Mouse (Mus musculus): Measurements from ENCODE around the gene Lrrc31. TPM values are rescaled to one million over a fixed set of nuclear protein-coding genes. Genes with fewer than 3 reads are reported as not detected.
"Not testable (repeated sequence)": the region's sequence is repeated elsewhere in the genome, so short reads cannot be mapped to it uniquely, and the experiment has no call there.

Gene Lrrc31
- polyA plus RNA-seq (2016; fragmentation: Nextera tagmentation; extraction: Ambion mirVana) = not detected in 2 replicates

DNA sequence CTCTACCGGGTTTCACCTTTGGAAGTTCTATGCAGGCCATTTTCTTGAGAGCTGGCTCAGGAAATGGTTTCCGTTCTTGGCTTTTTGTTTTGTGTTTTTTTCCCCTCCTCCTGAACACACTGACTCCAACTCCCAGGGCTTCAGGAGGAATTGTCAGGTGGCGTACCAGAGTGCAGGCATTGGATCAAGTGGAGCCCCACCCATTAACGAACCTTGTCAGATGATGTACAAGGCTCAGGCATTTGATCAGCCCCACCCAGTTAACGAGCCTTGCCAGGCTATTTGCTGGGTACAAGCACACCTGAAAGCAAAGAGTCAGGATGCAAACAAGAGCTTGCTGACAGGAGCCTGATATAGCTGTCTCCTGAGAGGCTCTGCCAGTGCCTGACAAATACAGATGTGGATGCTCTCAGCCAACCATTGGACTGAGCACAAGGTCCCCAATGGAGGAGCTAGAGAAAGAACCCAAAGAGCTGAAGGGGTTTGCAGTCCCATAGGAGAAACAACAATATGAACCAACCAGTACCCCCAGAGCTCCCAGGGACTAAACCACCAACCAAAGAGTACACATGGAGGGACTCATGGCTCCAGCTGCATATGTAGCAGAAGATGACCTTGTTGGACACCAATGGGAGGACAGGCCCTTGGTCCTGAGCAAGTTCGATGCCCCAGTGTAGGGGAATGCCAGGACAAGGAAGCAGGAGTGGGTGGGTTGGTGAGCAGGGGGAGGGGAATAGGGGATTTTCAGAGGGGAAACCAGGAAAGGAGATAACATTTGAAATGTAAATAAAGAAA is at the start of gene Lrrc31:
Lrrc31 (minus strand) TSS at position 133 of the 795 bp plus-strand sequence.
- not testable (repeated sequence) for H3K27ac ChIP-seq; H3K4me3 ChIP-seq; H3K27me3 ChIP-seq (ENCODE audit: poor library complexity, severe bottlenecking); H3K9me3 ChIP-seq; H3K4me1 ChIP-seq; DNase-seq (ENCODE audit: extremely low spot score, low spot score); H3K36me3 ChIP-seq (replicated peaks)
- WGBS = 87% methylated on average over 6 of the region's 6 CpGs

DNA sequence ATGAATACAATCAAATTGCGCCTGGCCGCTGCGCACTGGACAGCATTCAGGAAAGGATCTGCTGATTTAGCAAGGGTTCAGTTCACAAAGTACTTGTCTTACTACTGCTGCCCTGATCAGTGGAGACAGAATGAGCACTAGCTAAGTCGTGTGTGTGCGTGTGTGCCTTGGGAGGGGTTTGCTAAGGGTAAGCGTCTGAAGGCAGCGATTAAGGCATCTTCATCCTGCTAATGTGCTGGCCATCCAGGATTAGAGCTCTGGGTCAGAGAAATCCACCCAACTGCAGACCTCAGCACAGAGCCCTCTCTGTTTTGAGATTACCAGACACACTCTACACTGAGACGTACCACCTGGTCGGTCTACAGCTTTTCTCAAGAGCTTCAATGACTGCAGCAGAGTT is 48.7 kb upstream of the Lrrc31 start:
- WGBS = 92% methylated on average over 9 of the region's 9 CpGs

DNA sequence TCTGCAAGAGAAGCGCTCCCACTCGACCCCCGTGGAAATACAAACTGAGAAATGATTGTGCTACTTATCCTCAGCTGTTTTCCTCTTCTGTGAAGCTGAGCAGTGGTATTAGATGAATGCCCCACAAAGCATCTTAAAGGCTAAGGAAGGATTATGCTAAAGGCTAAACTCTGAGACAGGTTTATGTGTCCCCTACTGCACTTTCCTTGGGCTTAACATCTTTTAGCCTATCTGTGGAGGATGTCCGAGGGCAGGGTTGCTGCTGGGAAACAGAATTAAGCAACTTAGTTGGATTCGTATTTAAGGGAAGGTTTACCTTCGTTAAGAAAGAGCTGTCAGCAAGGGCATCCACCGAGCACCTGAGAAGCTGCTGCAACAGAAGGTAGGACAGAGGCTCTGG is 46.4 kb upstream of the Lrrc31 start, which contains the start of gene Samd7:
Samd7 (plus strand) TSS at position 288 of the 400 bp plus-strand sequence.
- no peak for DNase-seq (ENCODE audit: extremely low spot score, low spot score)
- Histone ChIP-seq H3K4me1 (no peaks in the 10 kb centered on the region), H3K27me3 (ENCODE audit: poor library complexity, severe bottlenecking) (no peaks in the 10 kb centered on the region), H3K9me3 (peaks cover 7% of the 10 kb centered on the region; the same call in 1 of the 2 replicates), H3K36me3 (replicated peaks) (no peaks in the 10 kb centered on the region), H3K27ac (no peak within 1 kb of the TSS), H3K4me3 (no peak within 1 kb of the TSS)
- WGBS = 77% methylated on average over 7 of the region's 7 CpGs

More for the DNA sequence above, 48.7 kb upstream of the Lrrc31 start:
- Histone ChIP-seq H3K4me1 (no peaks in the 10 kb centered on the region), H3K27ac (no peak overlapping the region), H3K36me3 (replicated peaks) (no peaks in the 10 kb centered on the region), H3K4me3 (no peak overlapping the region), H3K9me3 (peaks cover 7% of the 10 kb centered on the region; the same call in 1 of the 2 replicates), H3K27me3 (ENCODE audit: poor library complexity, severe bottlenecking) (no peaks in the 10 kb centered on the region)
- DNase-seq (ENCODE audit: extremely low spot score, low spot score) = no peak

DNA sequence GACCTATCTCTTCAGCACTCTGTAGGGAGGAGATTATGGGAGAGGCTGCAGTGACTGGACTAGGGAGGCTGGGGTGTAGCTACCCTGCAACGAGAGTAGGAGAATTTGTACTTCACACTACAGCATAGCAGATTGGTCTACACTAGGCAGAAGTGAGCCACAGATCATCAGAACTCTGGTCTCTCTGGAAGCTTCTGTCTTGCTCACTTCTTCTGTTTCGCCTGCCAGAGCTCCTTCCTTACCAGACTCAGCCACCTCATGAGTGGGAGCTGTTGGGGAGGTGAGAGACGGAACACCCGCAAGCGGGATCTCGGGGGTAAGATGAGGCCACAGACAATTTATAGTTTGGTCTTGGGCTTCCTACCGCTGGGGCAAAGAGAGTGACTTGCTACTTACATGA is 43.2 kb upstream of the Lrrc31 start:
- 90% methylated on average over 7 of the region's 7 CpGs for WGBS
- no peaks in the 10 kb centered on the region for H3K27me3 ChIP-seq (ENCODE audit: poor library complexity, severe bottlenecking)
- no peaks in the 10 kb centered on the region for H3K36me3 ChIP-seq (replicated peaks)
- H3K4me3 ChIP-seq = no peak overlapping the region
- no peak overlapping the region for H3K27ac ChIP-seq
- H3K4me1 ChIP-seq = peaks cover 2% of the 10 kb centered on the region; the same call in 1 of the 2 replicates
- H3K9me3 ChIP-seq = peaks cover 7% of the 10 kb centered on the region; the same call in 1 of the 2 replicates
- no peak for DNase-seq (ENCODE audit: extremely low spot score, low spot score)

DNA sequence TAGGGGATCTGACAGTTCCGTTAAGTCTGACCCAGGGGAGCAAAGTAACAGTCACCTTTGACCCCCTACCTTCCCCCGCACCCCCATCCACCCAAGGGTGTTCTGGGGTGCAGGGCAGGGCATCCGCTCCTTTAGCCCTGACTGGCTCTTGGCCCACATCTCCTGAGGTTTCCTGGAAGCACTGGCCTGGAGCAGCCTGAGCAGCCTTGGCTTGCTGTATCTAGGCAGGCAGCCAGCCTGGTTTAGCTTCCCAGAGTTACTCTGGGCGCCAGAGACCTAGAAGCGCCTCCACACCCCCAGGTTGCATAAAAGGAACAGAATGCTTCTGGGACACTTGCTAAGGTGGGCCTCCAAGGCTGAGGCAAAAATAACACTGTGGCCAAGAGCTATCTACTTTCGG is 41.7 kb upstream of the Lrrc31 start:
- Histone ChIP-seq H3K4me3 (no peak overlapping the region), H3K9me3 (peaks cover 7% of the 10 kb centered on the region; the same call in 1 of the 2 replicates), H3K27ac (no peak overlapping the region), H3K4me1 (peaks cover 14% of the 10 kb centered on the region), H3K27me3 (ENCODE audit: poor library complexity, severe bottlenecking) (no peaks in the 10 kb centered on the region), H3K36me3 (replicated peaks) (no peaks in the 10 kb centered on the region)
- no peak for DNase-seq (ENCODE audit: extremely low spot score, low spot score)
- 86% methylated on average over 6 of the region's 6 CpGs for WGBS

DNA sequence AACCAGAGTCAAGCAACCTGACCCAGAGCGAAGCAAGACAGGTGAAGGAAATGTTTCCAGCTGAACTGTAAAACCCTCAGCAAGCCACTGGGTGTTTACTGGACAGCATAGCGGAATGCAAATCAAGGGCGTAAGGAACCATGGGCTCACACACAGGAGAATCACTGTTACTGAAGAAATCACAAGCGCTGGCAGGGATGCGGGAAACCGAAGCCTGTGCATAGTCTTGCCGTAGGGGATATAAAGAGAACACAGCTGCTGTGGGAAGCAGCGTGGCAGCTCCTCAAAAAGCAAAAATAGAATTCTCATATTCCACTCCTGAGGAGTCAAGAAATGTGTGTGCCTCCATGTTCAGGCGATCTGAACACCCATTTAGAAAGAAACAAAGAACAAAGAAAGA is 37.2 kb upstream of the Lrrc31 start:
- WGBS = 76% methylated on average over 9 of the region's 9 CpGs
- Histone ChIP-seq H3K27me3 (ENCODE audit: poor library complexity, severe bottlenecking) (no peaks in the 10 kb centered on the region), H3K9me3 (no peaks in the 10 kb centered on the region), H3K36me3 (replicated peaks) (no peaks in the 10 kb centered on the region), H3K27ac (no peak overlapping the region), H3K4me3 (no peak overlapping the region), H3K4me1 (peaks cover 14% of the 10 kb centered on the region)
- no peak for DNase-seq (ENCODE audit: extremely low spot score, low spot score)

DNA sequence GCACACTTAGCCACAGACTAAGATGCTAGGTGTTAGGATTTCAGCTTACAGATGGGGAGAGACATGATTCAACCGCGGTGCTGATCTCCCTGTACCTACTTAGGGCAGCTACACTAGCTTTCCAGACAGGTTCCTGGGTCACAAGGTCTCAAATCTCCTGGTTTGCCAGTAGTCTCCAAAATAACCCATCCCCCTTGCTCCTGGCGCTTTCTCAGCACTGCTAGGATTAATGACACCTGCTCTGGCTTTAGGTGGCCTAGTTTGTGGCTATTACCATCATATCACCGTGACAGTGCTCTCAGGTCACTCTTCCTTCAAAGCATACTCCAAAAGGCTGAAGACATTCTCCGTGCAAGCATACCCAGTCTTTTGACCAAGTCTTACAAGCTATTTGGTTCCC is 29.4 kb upstream of the Lrrc31 start:
- Histone ChIP-seq H3K27ac (no peak overlapping the region), H3K36me3 (replicated peaks) (no peaks in the 10 kb centered on the region), H3K4me3 (no peak overlapping the region), H3K27me3 (ENCODE audit: poor library complexity, severe bottlenecking) (no peaks in the 10 kb centered on the region), H3K4me1 (no peaks in the 10 kb centered on the region), H3K9me3 (no peaks in the 10 kb centered on the region)
- WGBS = 84% methylated on average over 5 of the region's 5 CpGs
- no peak for DNase-seq (ENCODE audit: extremely low spot score, low spot score)

DNA sequence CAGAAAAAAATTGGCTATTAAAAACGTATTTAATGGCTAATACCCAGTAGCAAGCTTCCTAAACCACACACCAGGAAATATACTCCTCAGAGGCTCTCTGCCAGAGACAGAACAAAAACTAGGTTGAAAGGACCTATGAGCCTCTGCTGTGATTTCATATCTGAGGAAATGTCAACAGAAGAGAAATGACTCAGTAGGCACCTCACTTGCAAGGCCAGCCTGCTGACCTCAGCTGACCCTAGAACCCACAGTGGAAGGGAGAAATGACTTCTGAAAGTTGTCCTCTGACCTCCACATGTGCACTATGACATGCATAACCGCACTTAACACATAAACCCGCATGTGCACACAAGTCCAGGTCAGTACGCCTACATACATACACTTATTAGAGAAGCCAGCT is 27.6 kb upstream of the Lrrc31 start:
- H3K9me3 ChIP-seq = no peaks in the 10 kb centered on the region

DNA sequence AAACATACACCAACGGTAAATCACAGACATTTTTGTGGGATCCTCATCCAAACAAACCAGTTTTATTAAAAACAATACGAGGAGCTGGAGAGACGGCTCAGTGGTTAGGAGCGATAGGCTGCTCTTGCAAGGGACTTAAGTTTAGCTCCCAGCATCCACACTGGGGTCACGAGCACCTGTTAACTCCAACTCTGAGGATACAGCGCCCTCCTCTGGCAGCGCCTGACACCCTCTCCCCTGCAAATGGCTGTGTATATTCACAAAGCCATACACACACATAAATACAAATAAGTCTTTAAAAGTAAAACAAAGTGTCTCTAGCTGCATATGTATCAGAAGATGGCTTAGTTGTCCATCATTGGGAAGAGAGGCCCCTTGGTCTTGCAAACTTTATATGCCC is 25.9 kb upstream of the Lrrc31 start:
- DNase-seq (ENCODE audit: extremely low spot score, low spot score) = no peak
- H3K36me3 ChIP-seq (replicated peaks) = no peaks in the 10 kb centered on the region
- no peak overlapping the region for H3K4me3 ChIP-seq
- no peaks in the 10 kb centered on the region for H3K9me3 ChIP-seq
- H3K27me3 ChIP-seq (ENCODE audit: poor library complexity, severe bottlenecking) = no peaks in the 10 kb centered on the region
- 80% methylated on average over 7 of the region's 7 CpGs for WGBS
- H3K27ac ChIP-seq = no peak overlapping the region
- no peaks in the 10 kb centered on the region for H3K4me1 ChIP-seq

More for the DNA sequence above, 27.6 kb upstream of the Lrrc31 start:
- Histone ChIP-seq H3K4me3 (no peak overlapping the region), H3K27ac (no peak overlapping the region), H3K27me3 (ENCODE audit: poor library complexity, severe bottlenecking) (no peaks in the 10 kb centered on the region), H3K36me3 (replicated peaks) (no peaks in the 10 kb centered on the region), H3K4me1 (no peaks in the 10 kb centered on the region)
- 88% methylated on average over 4 of the region's 4 CpGs for WGBS
- no peak for DNase-seq (ENCODE audit: extremely low spot score, low spot score)

DNA sequence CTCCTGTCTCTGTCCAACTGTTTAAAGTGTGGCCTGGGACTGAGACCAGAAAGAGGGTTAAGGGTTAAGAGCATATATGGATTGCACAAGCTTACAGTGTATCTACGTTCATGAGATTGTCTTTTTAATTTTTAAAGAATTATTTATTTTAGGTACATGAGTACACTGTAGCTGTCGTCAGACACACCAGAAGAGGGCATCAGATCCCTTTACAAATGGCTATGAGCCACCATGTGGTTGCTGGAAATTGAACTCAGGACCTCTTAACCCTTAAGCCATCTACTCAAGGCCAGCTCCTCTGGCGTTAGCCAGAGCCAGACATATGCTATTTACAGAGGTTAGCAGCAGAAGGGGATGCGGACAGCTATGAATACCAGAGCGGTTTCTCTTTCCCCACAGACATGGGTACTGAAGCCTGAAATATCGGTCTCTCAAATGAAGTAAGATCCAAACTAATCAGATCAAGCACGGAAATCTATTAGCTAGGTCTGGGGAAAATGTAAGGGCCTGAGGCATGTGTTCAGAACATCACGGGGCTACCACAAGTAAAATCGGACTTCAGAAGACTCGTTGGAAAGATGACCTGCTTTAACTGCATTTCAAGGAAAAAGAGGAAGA is 25.3 kb upstream of the Lrrc31 start:
- Histone ChIP-seq H3K4me3 (no peak overlapping the region), H3K9me3 (no peaks in the 10 kb centered on the region), H3K4me1 (no peaks in the 10 kb centered on the region), H3K36me3 (replicated peaks) (no peaks in the 10 kb centered on the region), H3K27me3 (ENCODE audit: poor library complexity, severe bottlenecking) (no peaks in the 10 kb centered on the region), H3K27ac (no peak overlapping the region)
- DNase-seq (ENCODE audit: extremely low spot score, low spot score) = no peak
- 87% methylated on average over 10 of the region's 10 CpGs for WGBS

DNA sequence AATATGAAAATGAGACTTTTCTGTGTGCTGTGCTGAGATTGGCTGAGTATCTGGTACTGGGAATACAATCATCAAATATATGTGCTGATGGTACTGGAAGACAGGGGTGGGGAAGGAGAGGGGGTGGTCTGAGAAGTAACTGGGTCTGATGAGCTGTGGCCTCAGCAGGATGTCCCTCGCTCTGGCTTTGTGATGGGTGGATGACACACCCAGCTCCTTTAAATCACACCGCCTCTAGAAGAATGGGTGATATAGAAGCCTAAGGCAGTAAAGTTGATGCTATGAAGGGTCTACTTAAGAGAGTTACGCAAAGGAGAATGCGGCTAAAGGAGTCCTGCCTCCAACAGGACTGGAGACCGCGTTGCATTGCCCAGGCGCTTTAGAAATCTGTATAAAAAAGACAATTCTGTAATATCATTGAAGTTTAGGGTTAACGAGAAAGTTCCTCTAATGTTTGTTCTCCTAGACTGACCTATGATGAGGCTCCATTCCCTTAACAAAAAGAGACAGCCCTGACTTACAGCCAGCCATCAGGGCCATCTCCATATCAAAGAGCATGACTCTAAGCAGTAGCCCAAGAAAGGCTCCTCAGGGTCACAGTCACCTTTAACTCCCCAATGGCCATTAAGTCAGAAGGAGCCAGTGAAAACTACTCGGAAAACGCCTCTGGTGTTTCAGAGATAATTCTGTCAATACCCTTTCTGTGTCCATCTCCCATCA is 24.6 kb upstream of the Lrrc31 start:
- WGBS = 67% methylated on average over 10 of the region's 10 CpGs

DNA sequence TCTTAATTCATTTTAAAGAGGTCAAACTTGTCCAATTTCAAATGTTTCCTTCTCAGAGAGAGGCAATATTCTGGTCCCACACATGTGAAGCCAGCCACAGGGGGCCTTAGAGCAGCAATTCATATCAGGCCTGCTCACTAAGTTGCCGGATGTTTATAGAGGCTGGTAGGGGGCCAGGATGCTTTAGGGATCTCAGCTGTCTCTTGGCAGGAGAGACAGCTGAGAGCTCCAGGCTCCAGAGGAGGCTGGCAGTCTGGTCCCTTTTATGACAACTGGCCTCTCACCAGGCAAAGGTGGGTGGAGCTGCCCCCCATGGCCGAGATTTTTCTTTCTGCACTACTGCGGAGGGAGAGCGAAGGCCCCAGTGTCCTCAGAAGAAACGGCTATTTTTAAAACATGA is 23.5 kb upstream of the Lrrc31 start:
- no peaks in the 10 kb centered on the region for H3K9me3 ChIP-seq
- H3K4me1 ChIP-seq = no peaks in the 10 kb centered on the region
- 74% methylated on average over 5 of the region's 5 CpGs for WGBS
- DNase-seq (ENCODE audit: extremely low spot score, low spot score) = no peak
- no peaks in the 10 kb centered on the region for H3K36me3 ChIP-seq (replicated peaks)
- H3K4me3 ChIP-seq = no peak overlapping the region
- H3K27ac ChIP-seq = no peak overlapping the region
- H3K27me3 ChIP-seq (ENCODE audit: poor library complexity, severe bottlenecking) = no peaks in the 10 kb centered on the region

More for the DNA sequence above, 24.6 kb upstream of the Lrrc31 start:
- Histone ChIP-seq H3K27me3 (ENCODE audit: poor library complexity, severe bottlenecking) (no peaks in the 10 kb centered on the region), H3K4me3 (no peak overlapping the region), H3K9me3 (no peaks in the 10 kb centered on the region), H3K27ac (no peak overlapping the region), H3K36me3 (replicated peaks) (no peaks in the 10 kb centered on the region), H3K4me1 (no peaks in the 10 kb centered on the region)
- DNase-seq (ENCODE audit: extremely low spot score, low spot score) = no peak

DNA sequence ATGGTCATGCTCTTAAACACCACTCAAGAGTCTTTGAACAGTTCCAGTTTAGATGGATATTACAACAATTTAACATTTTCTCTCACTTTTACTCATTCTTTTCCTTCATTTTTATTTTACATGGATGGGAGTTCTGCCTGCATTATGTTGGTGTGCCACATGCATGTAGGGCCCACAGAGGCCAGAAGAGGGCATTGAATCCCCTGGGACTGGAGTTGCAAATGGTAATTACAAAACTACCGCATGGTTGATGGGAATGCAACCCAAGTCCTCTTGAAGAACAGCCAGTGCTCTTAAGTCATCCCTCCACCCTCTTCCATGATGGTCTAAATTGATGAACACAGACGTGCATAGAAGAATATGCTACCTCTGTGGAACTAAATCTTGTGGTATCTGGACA is 22.8 kb upstream of the Lrrc31 start:
- DNase-seq (ENCODE audit: extremely low spot score, low spot score) = no peak
- H3K36me3 ChIP-seq (replicated peaks) = no peaks in the 10 kb centered on the region
- WGBS = 89% methylated on average over 2 of the region's 2 CpGs
- H3K27me3 ChIP-seq (ENCODE audit: poor library complexity, severe bottlenecking) = no peaks in the 10 kb centered on the region
- no peaks in the 10 kb centered on the region for H3K4me1 ChIP-seq
- H3K4me3 ChIP-seq = no peak overlapping the region
- H3K9me3 ChIP-seq = no peaks in the 10 kb centered on the region
- H3K27ac ChIP-seq = no peak overlapping the region
